Mouse (Mus musculus) MEL (cell line): ENCODE results near the gene Hoxb7.

Source experiments
- CTCF ChIP-seq, 3 experiments: IDR thresholded peaks in 2 of 3; conservative IDR thresholded peaks in 1 of 3; 2 replicates each; pipeline ENCODE4 v1.5.1; 2011 to 2012; ENCODE audit warnings: low read length in 3 of 3, low read depth in 2 of 3, mild to moderate bottlenecking in 2 of 3, improper control_type of control experiment in 1 of 3, inconsistent platforms in 1 of 3, mixed read lengths in 1 of 3, moderate library complexity in 1 of 3; ENCODE audit not compliant: control insufficient read depth in 1 of 3, insufficient read depth in 1 of 3, poor library complexity in 1 of 3, severe bottlenecking in 1 of 3
- EP300 ChIP-seq, 2 experiments: IDR thresholded peaks; 2 replicates each; pipeline ENCODE4 v1.6.1; 2011; ENCODE audit warnings: improper control_type of control experiment in 2 of 2, low read length in 2 of 2, low read depth in 1 of 2, mild to moderate bottlenecking in 1 of 2
- MYC ChIP-seq: IDR thresholded peaks from 2 replicates; pipeline ENCODE4 v1.6.1; 2011; ENCODE audit warnings: low read depth, mild to moderate bottlenecking, low read length, improper control_type of control experiment, moderate library complexity
- POLR2A ChIP-seq, 2 experiments: IDR thresholded peaks; 2 replicates each; pipeline ENCODE4 v1.6.1; 2011 to 2012; ENCODE audit warnings: low read length in 2 of 2, mild to moderate bottlenecking in 2 of 2, control low read depth in 1 of 2, improper control_type of control experiment in 1 of 2, low read depth in 1 of 2, moderate library complexity in 1 of 2; ENCODE audit not compliant: control insufficient read depth in 1 of 2, insufficient read depth in 1 of 2, poor library complexity in 1 of 2
- POLR2AphosphoS5 ChIP-seq: IDR thresholded peaks from 2 replicates; pipeline ENCODE4 v1.6.1; 2012; ENCODE audit warnings: low read depth, borderline replicate concordance, mild to moderate bottlenecking, inconsistent platforms, low read length, moderate library complexity, mixed read lengths

GRCm38 (mm10) chr11:96272024-96272921 lies 14.2 kb upstream of the Hoxb7 start:
- TF ChIP-seq CTCF (IDR thresholded peaks at IDR 0.05 in 2 of 3, conservative IDR thresholded peaks at IDR 0.05 in 1 of 3; ENCODE audit: control insufficient read depth in 1 of 3, insufficient read depth in 1 of 3, low read depth in 2 of 3, low read length in 3 of 3, poor library complexity in 1 of 3, severe bottlenecking in 1 of 3) (no peak), POLR2AphosphoS5 (no peak), POLR2A (IDR thresholded peaks at IDR 0.05; ENCODE audit: control insufficient read depth in 1 of 2, insufficient read depth in 1 of 2, low read depth in 1 of 2, low read length in 2 of 2, poor library complexity in 1 of 2) (no peak), MYC (no peak), EP300 (IDR thresholded peaks at IDR 0.05; ENCODE audit: low read depth in 1 of 2, low read length in 2 of 2) (no peak)
